Mouse (Mus musculus): ENCODE measurements at regions not wholly inside any gene's neighbourhood (a gene's known extent, or its start where the extent isn't known, plus 50 kb on each side); places are given as distances from the start of the nearest gene placed in this dataset.
A peak's percentile ranks its signal among the peaks of the same experiment; 100 is the strongest.

DNA sequence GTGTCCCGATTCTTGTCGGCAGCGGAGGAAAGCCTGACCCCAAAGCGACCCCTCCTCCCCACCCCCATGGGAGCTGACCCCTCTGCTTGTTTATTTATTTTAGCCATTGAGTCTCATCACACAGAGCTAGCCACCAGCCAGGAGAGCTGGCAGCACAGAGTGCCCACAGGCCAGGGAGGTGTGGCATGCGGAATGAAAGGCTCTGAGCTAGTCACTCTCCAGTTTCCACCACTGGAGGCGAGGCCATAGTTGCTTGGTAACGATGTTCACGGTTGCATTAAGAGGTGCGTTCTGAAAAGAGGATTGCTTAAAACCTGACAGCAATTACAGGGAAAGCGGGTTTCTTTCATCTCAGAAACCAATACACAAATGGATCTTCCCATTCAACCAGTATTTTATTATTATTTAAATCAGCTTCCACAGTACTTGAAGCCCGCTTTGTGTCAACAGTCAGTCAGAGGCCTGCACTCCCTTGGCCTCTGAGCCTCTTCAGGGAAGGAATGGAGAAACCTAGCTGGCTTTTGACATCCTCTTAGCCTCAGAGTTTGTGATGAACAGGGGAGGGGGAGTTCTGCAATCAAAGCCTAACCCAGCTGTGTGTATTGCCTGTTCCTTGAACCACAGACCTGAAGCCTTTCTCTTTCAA lies 134.8 kb upstream of the Cdh4 start:
- H3K4me3 ChIP-seq = no peak overlapping the region
- no peak overlapping the region for H3K4me2 ChIP-seq
- peak; percentile 64; the same call in 1 of the 2 replicates for ATAC-seq (ENCODE audit: borderline replicate concordance, extremely low read depth, low FRiP score, low TSS enrichment)
- no peak overlapping the region for H3K27ac ChIP-seq
- no peaks in the 10 kb centered on the region for H3K9me3 ChIP-seq
- H3K36me3 ChIP-seq = no peaks in the 10 kb centered on the region
- no peaks in the 10 kb centered on the region for H3K27me3 ChIP-seq
- H3K4me1 ChIP-seq = no peaks in the 10 kb centered on the region
- H3K9ac ChIP-seq = no peak overlapping the region
- WGBS = 13% methylated on average over 11 of the region's 11 CpGs

DNA sequence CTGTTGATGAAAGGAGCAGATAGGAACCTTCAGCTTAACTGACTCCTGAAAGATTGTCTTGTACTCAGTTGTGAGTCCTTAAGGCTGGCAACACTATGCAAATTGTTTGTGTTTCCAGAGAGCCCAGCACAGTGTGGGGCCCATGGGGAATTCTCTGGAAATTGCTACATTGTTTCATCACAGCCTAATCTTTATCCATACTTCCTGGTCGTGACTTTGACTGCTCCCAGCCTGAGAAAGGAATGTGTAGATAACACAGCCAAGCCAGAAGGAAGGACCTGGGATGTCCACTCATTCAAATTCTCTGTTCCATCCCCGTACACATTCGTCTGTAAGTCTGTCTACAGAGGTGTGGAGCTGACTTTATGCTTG lies 134.3 kb upstream of the Cdh4 start:
- no peak for ATAC-seq (ENCODE audit: borderline replicate concordance, extremely low read depth, low FRiP score, low TSS enrichment)
- no peak overlapping the region for H3K9ac ChIP-seq
- H3K4me1 ChIP-seq = no peaks in the 10 kb centered on the region
- no peak overlapping the region for H3K4me3 ChIP-seq
- no peak overlapping the region for H3K27ac ChIP-seq
- 24% methylated on average over 3 of the region's 3 CpGs for WGBS
- no peaks in the 10 kb centered on the region for H3K27me3 ChIP-seq
- H3K36me3 ChIP-seq = no peaks in the 10 kb centered on the region
- H3K4me2 ChIP-seq = no peak overlapping the region
- no peaks in the 10 kb centered on the region for H3K9me3 ChIP-seq

DNA sequence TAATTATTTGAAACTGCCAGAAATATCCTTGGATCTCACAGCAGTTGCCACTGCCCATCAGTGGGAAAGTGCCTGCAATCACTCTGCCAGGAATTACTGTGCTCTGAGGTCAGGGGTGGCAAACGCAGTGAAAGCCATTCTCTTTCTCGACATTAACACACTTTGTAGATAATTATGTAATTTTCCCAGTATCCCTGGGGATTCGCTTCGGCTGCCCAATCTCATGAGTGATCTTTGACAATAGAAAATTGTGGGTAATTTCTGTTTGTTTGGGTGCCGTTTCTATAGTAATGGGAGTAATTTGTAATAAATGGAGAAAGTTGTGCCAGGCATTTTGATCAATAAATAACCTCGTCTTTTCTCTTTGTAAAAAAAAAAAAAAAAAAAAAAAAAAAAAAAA lies 124.2 kb upstream of the Cdh4 start:
- no peak for ATAC-seq (ENCODE audit: borderline replicate concordance, extremely low read depth, low FRiP score, low TSS enrichment)
- no peaks in the 10 kb centered on the region for H3K36me3 ChIP-seq
- H3K27me3 ChIP-seq = no peaks in the 10 kb centered on the region
- H3K4me2 ChIP-seq = no peak overlapping the region
- WGBS = 68% methylated on average over 6 of the region's 6 CpGs
- H3K9me3 ChIP-seq = no peaks in the 10 kb centered on the region
- no peak overlapping the region for H3K9ac ChIP-seq
- no peak overlapping the region for H3K4me3 ChIP-seq
- H3K4me1 ChIP-seq = no peaks in the 10 kb centered on the region
- H3K27ac ChIP-seq = no peak overlapping the region

DNA sequence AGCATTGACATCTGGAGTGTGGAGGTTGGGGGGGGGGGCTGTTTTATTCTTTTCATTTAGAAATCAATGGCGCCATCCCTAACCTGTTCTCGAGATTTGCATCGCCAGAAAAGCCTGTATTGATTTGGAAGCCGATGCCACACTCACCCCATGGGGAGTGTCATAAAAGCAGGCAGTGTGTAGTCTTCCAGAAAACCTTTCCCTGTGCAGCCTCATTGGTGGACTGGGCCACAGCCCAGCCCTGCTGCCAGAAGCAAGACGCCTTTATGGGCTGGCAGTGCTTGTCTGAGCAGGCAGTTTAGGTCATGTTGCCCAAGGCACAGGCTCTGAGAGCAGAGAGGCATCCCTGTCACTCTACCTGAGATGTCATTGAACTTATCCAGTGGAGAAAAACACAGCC lies 117.0 kb upstream of the Cdh4 start:
- no peaks in the 10 kb centered on the region for H3K36me3 ChIP-seq
- no peak for ATAC-seq (ENCODE audit: borderline replicate concordance, extremely low read depth, low FRiP score, low TSS enrichment)
- no peaks in the 10 kb centered on the region for H3K9me3 ChIP-seq

DNA sequence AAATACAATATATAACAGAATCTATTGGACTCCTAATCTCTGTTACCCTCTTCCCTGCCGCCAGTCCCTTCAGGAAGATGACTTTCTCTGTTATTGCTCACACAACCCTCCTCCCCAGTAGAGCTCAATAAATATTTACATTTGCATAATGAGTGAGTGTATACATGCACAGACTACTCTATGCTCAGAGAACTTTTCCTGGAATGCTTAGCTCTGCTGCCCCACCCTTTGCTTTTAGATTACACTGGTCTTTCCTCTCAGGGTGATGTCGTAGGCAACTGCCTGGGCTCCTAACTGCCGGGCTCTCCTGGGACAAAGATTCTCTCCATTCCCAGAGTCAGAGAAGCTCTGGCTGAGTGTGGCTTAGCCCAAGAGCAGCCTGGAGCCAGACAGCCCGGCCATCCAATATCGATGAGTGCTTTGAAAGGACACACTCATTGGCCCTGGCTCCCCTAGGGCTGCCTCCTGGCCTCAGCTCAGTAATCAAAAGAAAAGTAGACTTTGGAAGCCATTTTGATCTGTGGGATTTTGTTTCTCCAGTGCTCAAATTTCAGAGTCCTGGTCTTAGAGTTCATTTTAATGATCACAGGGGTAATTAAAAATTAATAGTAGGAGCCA lies 109.2 kb upstream of the Cdh4 start:
- 0 out of 2 replicates have a peak, but pooled peaks cover 4% of the 10 kb centered on the region for H3K4me1 ChIP-seq
- H3K9ac ChIP-seq = no peak overlapping the region
- H3K27me3 ChIP-seq = no peaks in the 10 kb centered on the region
- no peak overlapping the region for H3K4me3 ChIP-seq
- no peaks in the 10 kb centered on the region for H3K36me3 ChIP-seq
- H3K9me3 ChIP-seq = no peaks in the 10 kb centered on the region
- WGBS = 43% methylated on average over 5 of the region's 5 CpGs
- H3K27ac ChIP-seq = no peak overlapping the region
- ATAC-seq (ENCODE audit: borderline replicate concordance, extremely low read depth, low FRiP score, low TSS enrichment) = no peak
- H3K4me2 ChIP-seq = no peak overlapping the region

More for the DNA sequence above, 117.0 kb upstream of the Cdh4 start:
- Histone ChIP-seq H3K27me3 (no peaks in the 10 kb centered on the region), H3K4me1 (no peaks in the 10 kb centered on the region), H3K4me3 (no peak overlapping the region), H3K27ac (no peak overlapping the region), H3K4me2 (no peak overlapping the region), H3K9ac (no peak overlapping the region)
- WGBS = 81% methylated on average over 5 of the region's 5 CpGs

DNA sequence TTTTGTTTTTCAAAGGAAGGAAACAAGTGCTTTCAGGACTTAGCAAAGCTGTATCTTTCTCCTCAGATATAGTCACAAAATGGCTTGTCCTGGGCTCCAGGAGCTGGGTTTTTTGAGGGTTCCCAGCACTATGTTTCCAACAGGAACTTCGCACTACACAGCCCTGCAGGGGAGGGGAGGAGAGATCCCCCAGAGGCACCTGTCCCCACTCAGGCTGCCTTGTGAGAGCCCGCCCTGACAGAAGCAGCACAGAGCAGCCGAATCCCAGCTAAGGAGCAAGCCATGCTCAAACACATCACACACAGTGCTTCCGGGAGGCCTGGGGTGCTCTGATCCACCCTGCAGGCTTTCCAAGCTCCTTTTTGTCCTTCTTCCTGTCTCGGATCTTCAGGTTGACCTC lies 108.6 kb upstream of the Cdh4 start:
- H3K4me2 ChIP-seq = no peak overlapping the region
- H3K4me3 ChIP-seq = no peak overlapping the region
- 0 out of 2 replicates have a peak, but pooled peaks cover 4% of the 10 kb centered on the region for H3K4me1 ChIP-seq
- no peaks in the 10 kb centered on the region for H3K9me3 ChIP-seq
- WGBS = 64% methylated on average over 5 of the region's 5 CpGs
- no peak overlapping the region for H3K9ac ChIP-seq
- ATAC-seq (ENCODE audit: borderline replicate concordance, extremely low read depth, low FRiP score, low TSS enrichment) = no peak
- no peaks in the 10 kb centered on the region for H3K36me3 ChIP-seq
- H3K27ac ChIP-seq = no peak overlapping the region
- no peaks in the 10 kb centered on the region for H3K27me3 ChIP-seq

DNA sequence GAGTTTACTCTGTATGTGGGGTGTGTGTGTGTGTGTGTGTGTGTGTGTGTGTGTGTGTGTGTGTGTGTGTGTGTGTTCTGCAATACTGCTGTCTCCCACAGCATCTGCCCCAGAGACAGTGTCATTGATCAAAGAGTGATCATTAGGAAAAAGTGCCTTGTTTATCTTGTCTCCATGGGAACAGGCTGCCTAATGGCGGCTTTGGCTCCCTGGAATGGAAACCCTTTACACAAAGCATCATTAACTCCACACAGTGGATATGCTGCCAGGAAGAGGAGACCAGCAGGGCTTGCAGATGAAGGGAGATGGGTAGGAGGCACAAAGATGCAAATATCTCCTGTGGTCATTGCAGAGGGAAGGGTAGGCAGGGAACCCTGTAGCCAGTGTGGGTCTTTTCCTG lies 106.0 kb upstream of the Cdh4 start:
- H3K27me3 ChIP-seq = no peaks in the 10 kb centered on the region
- no peaks in the 10 kb centered on the region for H3K36me3 ChIP-seq
- 0 out of 2 replicates have a peak, but pooled peaks cover 4% of the 10 kb centered on the region for H3K4me1 ChIP-seq
- no peak for ATAC-seq (ENCODE audit: borderline replicate concordance, extremely low read depth, low FRiP score, low TSS enrichment)
- no peak overlapping the region for H3K4me3 ChIP-seq
- WGBS = 0% methylated on average over 1 of the region's 1 CpGs
- no peaks in the 10 kb centered on the region for H3K9me3 ChIP-seq
- no peak overlapping the region for H3K4me2 ChIP-seq
- H3K27ac ChIP-seq = no peak overlapping the region
- H3K9ac ChIP-seq = no peak overlapping the region

DNA sequence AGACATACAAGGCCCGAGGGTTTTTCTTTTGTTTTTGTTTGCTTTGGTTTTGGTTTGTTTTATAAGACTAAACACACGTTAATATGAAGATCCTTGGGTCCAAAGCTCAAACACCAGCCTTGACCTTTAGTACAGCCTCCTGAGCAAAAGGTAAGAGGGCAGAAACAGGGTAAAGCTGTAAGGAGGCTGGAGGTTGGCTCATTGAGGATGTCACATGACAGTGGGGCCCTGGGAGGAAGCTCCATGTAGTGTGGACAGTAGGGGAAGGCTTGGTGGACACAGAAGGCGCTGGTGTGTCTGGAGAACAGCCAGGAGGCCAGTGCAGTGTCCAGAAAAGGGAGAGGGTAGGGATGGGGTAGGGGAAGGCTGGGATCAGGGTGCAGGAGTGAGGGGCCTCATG lies 89.6 kb upstream of the Cdh4 start:
- H3K36me3 ChIP-seq = no peaks in the 10 kb centered on the region
- no peaks in the 10 kb centered on the region for H3K4me1 ChIP-seq
- H3K9ac ChIP-seq = no peak overlapping the region
- H3K27me3 ChIP-seq = no peaks in the 10 kb centered on the region
- 40% methylated on average over 3 of the region's 3 CpGs for WGBS
- H3K9me3 ChIP-seq = no peaks in the 10 kb centered on the region
- H3K4me3 ChIP-seq = no peak overlapping the region
- no peak overlapping the region for H3K4me2 ChIP-seq
- H3K27ac ChIP-seq = no peak overlapping the region
- no peak for ATAC-seq (ENCODE audit: borderline replicate concordance, extremely low read depth, low FRiP score, low TSS enrichment)

DNA sequence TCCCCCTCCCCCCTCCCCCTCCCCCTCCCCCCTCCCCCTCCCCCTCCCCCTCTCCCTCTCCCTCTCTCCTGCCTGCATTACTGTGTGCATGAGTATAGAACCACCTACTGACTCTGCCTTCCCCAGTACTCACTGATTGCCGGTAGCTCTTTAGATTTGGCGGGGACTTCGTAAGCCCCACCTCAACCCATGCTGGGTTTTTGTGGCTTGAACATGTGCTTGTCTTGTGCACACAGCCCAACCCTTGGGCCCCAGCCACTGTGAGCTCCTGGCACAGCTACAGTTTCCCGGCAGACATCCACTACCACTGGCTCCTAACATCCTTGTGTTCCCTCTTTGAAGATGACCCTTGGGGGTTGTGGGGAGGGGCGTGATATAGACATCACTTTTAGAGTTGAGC lies 87.4 kb upstream of the Cdh4 start:
- no peaks in the 10 kb centered on the region for H3K4me1 ChIP-seq

DNA sequence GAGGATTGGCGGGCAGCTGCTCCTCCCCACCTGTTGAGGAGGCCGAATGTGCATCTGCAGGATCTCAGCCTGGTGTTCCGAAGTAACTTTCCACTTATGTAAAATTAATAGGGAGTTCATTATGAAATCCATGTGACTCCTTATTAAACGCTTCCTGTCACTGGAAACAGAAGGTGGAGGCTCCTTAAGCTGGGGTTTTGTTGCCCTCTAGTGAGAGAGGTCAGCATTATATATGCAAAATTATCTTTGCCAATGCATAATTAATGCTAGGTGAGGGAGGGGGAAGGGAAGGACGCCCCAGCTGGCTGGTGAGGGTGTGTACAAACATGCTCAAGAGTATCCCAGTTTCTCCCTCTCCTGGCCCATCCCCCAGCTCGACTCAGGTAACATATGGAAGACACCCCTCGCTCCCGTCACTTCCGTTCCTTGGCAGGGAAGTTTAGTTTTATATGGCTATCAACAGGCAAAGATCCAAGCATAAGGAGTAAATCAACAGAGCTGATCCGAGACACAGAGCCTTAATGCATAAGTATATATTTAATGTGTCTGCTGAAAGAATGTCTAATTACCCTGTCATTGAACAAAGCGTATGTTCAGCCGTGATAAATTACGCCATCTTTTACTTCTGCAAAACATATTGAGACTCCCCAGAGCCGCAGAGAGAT lies 71.2 kb upstream of the Cdh4 start:
- ATAC-seq (ENCODE audit: borderline replicate concordance, extremely low read depth, low FRiP score, low TSS enrichment) = no peak
- no peaks in the 10 kb centered on the region for H3K9me3 ChIP-seq
- 48% methylated on average over 14 of the region's 14 CpGs for WGBS

More for the DNA sequence above, 87.4 kb upstream of the Cdh4 start:
- H3K27ac ChIP-seq = no peak overlapping the region
- no peaks in the 10 kb centered on the region for H3K27me3 ChIP-seq
- 63% methylated on average over 5 of the region's 5 CpGs for WGBS
- no peaks in the 10 kb centered on the region for H3K9me3 ChIP-seq
- no peaks in the 10 kb centered on the region for H3K36me3 ChIP-seq
- H3K9ac ChIP-seq = no peak overlapping the region
- H3K4me3 ChIP-seq = no peak overlapping the region
- H3K4me2 ChIP-seq = no peak overlapping the region
- no peak for ATAC-seq (ENCODE audit: borderline replicate concordance, extremely low read depth, low FRiP score, low TSS enrichment)

DNA sequence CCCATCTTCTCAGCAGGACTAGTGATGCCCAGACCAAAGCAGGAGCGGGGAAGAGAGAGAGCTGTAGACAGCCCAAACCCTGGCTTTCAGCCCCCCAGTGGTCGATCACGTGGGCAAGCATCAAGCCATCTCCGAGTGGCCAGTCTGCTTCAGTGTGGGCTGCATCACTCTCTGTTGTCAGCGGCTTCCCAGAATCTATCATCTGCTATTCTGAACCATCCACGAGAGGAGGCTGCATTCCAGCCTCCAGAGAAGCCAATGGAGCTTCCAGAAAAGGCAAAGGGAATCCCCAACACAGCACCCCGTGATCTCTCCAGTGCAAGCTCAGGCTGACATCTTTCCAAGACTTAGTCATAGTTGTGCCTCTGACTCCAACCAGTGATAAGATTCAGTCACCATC lies 70.7 kb upstream of the Cdh4 start:
- H3K9ac ChIP-seq = no peak overlapping the region
- H3K4me1 ChIP-seq = no peaks in the 10 kb centered on the region
- no peaks in the 10 kb centered on the region for H3K36me3 ChIP-seq
- no peak overlapping the region for H3K4me3 ChIP-seq
- no peak overlapping the region for H3K27ac ChIP-seq
- H3K9me3 ChIP-seq = no peaks in the 10 kb centered on the region
- no peak overlapping the region for H3K4me2 ChIP-seq
- no peaks in the 10 kb centered on the region for H3K27me3 ChIP-seq
- WGBS = 48% methylated on average over 7 of the region's 7 CpGs
- no peak for ATAC-seq (ENCODE audit: borderline replicate concordance, extremely low read depth, low FRiP score, low TSS enrichment)

More for the DNA sequence above, 71.2 kb upstream of the Cdh4 start:
- Histone ChIP-seq H3K9ac (no peak overlapping the region), H3K4me2 (no peak overlapping the region), H3K27me3 (no peaks in the 10 kb centered on the region), H3K27ac (no peak overlapping the region), H3K36me3 (no peaks in the 10 kb centered on the region), H3K4me1 (no peaks in the 10 kb centered on the region), H3K4me3 (no peak overlapping the region)

DNA sequence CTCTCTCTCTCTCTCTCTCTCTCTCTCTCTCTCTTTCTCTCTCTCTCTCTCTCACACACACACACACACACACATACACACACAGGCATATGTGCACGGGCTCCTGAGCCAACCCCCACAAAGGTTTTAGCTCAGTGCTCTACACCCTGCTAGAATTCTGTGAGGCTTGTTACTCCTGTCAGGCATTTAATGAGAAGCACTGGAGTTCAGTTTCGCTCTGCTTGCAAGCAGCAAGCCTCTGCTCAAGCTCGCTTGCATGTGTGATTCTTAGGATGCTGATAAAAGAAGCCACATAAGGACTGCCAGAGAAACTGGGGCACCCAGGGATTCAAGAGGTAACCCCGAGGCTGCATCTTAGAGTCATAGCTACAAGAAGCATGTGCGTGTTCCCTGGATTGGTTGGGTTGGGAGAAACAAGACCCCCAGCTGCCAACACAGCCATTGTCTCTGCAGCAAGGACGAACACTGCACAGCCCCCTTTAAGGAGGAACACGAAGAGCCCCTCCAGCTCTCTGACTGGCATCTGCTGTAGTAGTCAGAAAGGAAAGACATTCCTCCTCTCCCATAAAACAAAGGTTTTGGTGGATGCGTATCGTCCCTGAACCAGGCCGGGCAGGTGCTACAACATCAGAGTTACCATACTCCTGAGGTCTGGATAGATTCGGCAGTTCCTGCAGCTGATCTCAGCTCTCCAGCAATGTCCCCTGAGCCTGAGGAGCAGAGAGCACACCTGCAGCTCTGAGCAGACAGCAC lies 62.4 kb upstream of the Cdh4 start:
- ATAC-seq (ENCODE audit: borderline replicate concordance, extremely low read depth, low FRiP score, low TSS enrichment) = no peak
- Histone ChIP-seq H3K27me3 (no peaks in the 10 kb centered on the region), H3K4me3 (no peak overlapping the region), H3K9ac (no peak overlapping the region), H3K4me1 (no peaks in the 10 kb centered on the region), H3K27ac (no peak overlapping the region), H3K4me2 (no peak overlapping the region), H3K36me3 (no peaks in the 10 kb centered on the region), H3K9me3 (no peaks in the 10 kb centered on the region)
- WGBS = 68% methylated on average over 11 of the region's 11 CpGs

Data from lung, embryonic 15.5 days (tissue).